In genomic region chr11:102752896-102753590, GRCm38 (mm10) we compare ENCODE assay signal across 11 mouse cellular contexts. TPM values are rescaled to one million over a fixed set of nuclear protein-coding genes. Genes with fewer than 3 reads are reported as not detected.
DNase-seq lines count a peak whose midpoint lies in the region; ATAC-seq and TF ChIP-seq lines count a peak whose summit lies in the region.
"Had no signal": no experiment of that assay in that cellular context is flagged by ENCODE, and none has a peak within 500 bp of the region (broad histone marks: within the 10 kb centered on the region; RNA-seq: fewer than 3 reads in every experiment).

No protein-coding gene starts in this region.

- DNase-seq in adrenal gland, adult 2 months = peak; percentile 34
- no peak for DNase-seq in adrenal gland, adult 18-20 months (ENCODE audit: low spot score in 2 of 2)
- DNase-seq in liver, postnatal 0 days = no peak
- DNase-seq in liver = no peak
- DNase-seq in forebrain, postnatal 0 days = no peak
- no peak for DNase-seq in kidney, adult 18-20 months

- H3K4me2 ChIP-seq in liver, postnatal 0 days (ENCODE audit: low read depth, low read length) = 0 out of 2 replicates have a peak overlapping the region, but pooled peaks have one; percentile 35
- H3K4me2 ChIP-seq in forebrain, postnatal 0 days (ENCODE audit: low read depth) = no peak overlapping the region
- H3K4me2 ChIP-seq in neural tube, embryonic 14.5 days (ENCODE audit: low read depth, low read length) = no peak overlapping the region

- H3K4me1 ChIP-seq in liver, postnatal 0 days (ENCODE audit: insufficient read depth) = peaks cover 8% of the 10 kb centered on the region
- 0 out of 2 replicates have a peak, but pooled peaks cover 5% of the 10 kb centered on the region for H3K4me1 ChIP-seq in forebrain, postnatal 0 days (ENCODE audit: insufficient read depth)
- H3K4me1 ChIP-seq in neural tube, embryonic 14.5 days (ENCODE audit: control insufficient read depth, insufficient read depth, low read length) = peaks cover 12% of the 10 kb centered on the region; the same call in 1 of the 2 replicates

- no peak overlapping the region for H3K9ac ChIP-seq in liver, postnatal 0 days (replicated peaks)
- H3K9ac ChIP-seq in forebrain, postnatal 0 days = peak overlapping the region; percentile 14; the same call in 1 of the 2 replicates
- no peak overlapping the region for H3K9ac ChIP-seq in neural tube, embryonic 14.5 days (replicated peaks; ENCODE audit: low read depth, low read length)
- H3K9ac ChIP-seq: limb, embryonic 15.5 days had no signal

- 56% methylated on average over 11 of the region's 13 CpGs for WGBS in liver, postnatal 0 days (ENCODE audit: insufficient replicate concordance)
- WGBS in forebrain, postnatal 0 days = 68% methylated on average over 13 of the region's 13 CpGs
- WGBS in neural tube, embryonic 14.5 days = 63% methylated on average over 13 of the region's 13 CpGs

- H3K27ac ChIP-seq in liver, postnatal 0 days (ENCODE audit: low read depth) = 0 out of 2 replicates have a peak overlapping the region, but pooled peaks have one; percentile 0
- no peak overlapping the region for H3K27ac ChIP-seq in forebrain, postnatal 0 days (ENCODE audit: low read depth, low read length)
- H3K27ac ChIP-seq in neural tube, embryonic 14.5 days (ENCODE audit: low read depth, low read length) = peak overlapping the region; percentile 29

- no peak overlapping the region for H3K4me3 ChIP-seq in liver, postnatal 0 days (ENCODE audit: low read depth, low read length)
- no peak overlapping the region for H3K4me3 ChIP-seq in forebrain, postnatal 0 days (ENCODE audit: low read depth, low read length)
- no peak overlapping the region for H3K4me3 ChIP-seq in neural tube, embryonic 14.5 days (ENCODE audit: low read depth, low read length)
- H3K4me3 ChIP-seq: limb, embryonic 15.5 days had no signal

- H3K27me3 ChIP-seq in liver, postnatal 0 days (ENCODE audit: insufficient read depth, low read length) = no peaks in the 10 kb centered on the region
- H3K27me3 ChIP-seq in forebrain, postnatal 0 days (ENCODE audit: insufficient read depth, low read length) = no peaks in the 10 kb centered on the region
- no peaks in the 10 kb centered on the region for H3K27me3 ChIP-seq in neural tube, embryonic 14.5 days (ENCODE audit: control insufficient read depth, insufficient read depth, low read length)
- H3K27me3 ChIP-seq: limb, embryonic 15.5 days had no signal

- no peak for TF ChIP-seq EP300 in liver, postnatal 0 days (IDR thresholded peaks at IDR 0.05; ENCODE audit: low read depth)

- no peaks in the 10 kb centered on the region for H3K9me3 ChIP-seq in liver, postnatal 0 days (ENCODE audit: low read length)
- no peaks in the 10 kb centered on the region for H3K9me3 ChIP-seq in forebrain, postnatal 0 days (ENCODE audit: low read length)
- H3K9me3 ChIP-seq in neural tube, embryonic 14.5 days (ENCODE audit: control insufficient read depth, low read length) = no peaks in the 10 kb centered on the region
- H3K9me3 ChIP-seq: limb, embryonic 15.5 days had no signal

- no peaks in the 10 kb centered on the region for H3K36me3 ChIP-seq in liver, postnatal 0 days (replicated peaks; ENCODE audit: insufficient read depth, low read length)
- no peaks in the 10 kb centered on the region for H3K36me3 ChIP-seq in forebrain, postnatal 0 days (ENCODE audit: insufficient read depth)
- no peaks in the 10 kb centered on the region for H3K36me3 ChIP-seq in neural tube, embryonic 14.5 days (ENCODE audit: control insufficient read depth, insufficient read depth, low read length)
- H3K36me3 ChIP-seq: limb, embryonic 15.5 days had no signal

- TF ChIP-seq CTCF in liver, postnatal 0 days (IDR thresholded peaks at IDR 0.05; ENCODE audit: low read depth) = no peak
- no peak for TF ChIP-seq CTCF in forebrain, postnatal 0 days (IDR thresholded peaks at IDR 0.05; ENCODE audit: low read depth)

- ATAC-seq in liver, postnatal 0 days = peak; percentile 9; the same call in 1 of the 2 replicates
- ATAC-seq in forebrain, postnatal 0 days = no peak
- no peak for ATAC-seq in neural tube, embryonic 14.5 days (ENCODE audit: low read depth)
- ATAC-seq in megakaryocyte-erythroid progenitor cell, adult 5-6 weeks (replicated peaks; ENCODE audit: low FRiP score, low TSS enrichment, poor library complexity, severe bottlenecking) = no peak
- ATAC-seq: inflammation-experienced regulatory T-cells, adult 6 months had no signal

RNA-seq across cellular contexts. Expression of gene Adam11, which starts 8.2 kb away (rescaled TPM):
- total RNA-seq in adrenal gland, adult 2 months (2021) = 1 to 10 TPM; 2.9 to 3.4 TPM
- 9.2 and 11.0 TPM in 2 replicates for polyA plus RNA-seq in adrenal gland, adult 2 months (2012; rRNA removed)
- 1 to 10 TPM; 1.9 to 5.5 TPM for total RNA-seq in adrenal gland, adult 18-20 months (2021)
- polyA plus RNA-seq in liver, postnatal 0 days (2015; fragmentation: Nextera tagmentation; extraction: Ambion mirVana) = 0.20 and 0.22 TPM in 2 replicates
- total RNA-seq in forebrain, postnatal 0 days (2014; rRNA removed) = 37.9 and 49.9 TPM in 2 replicates
- 14.1 and 17.6 TPM in 2 replicates for polyA plus RNA-seq in forebrain, postnatal 0 days (2015; fragmentation: Nextera tagmentation; extraction: Ambion mirVana)
- polyA plus RNA-seq in neural tube, embryonic 14.5 days (2014; fragmentation: Nextera tagmentation; extraction: Ambion mirVana) = 22.2 and 31.8 TPM in 2 replicates
- total RNA-seq in megakaryocyte-erythroid progenitor cell, adult 5-6 weeks (2014; fragmentation: Nextera tagmentation) = 0.28 and 3.0 TPM in 2 replicates
- total RNA-seq in megakaryocyte-erythroid progenitor cell, adult 5-6 weeks (2017) = 0.14 and 0.15 TPM in 2 replicates
- total RNA-seq: neutrophil, adult 5-6 weeks had no signal

RNA-seq across cellular contexts. Expression of gene Ccdc43, which starts 55.5 kb away (rescaled TPM):
- total RNA-seq in adrenal gland, adult 2 months (2021) = 10 to 100 TPM; 22.9 to 32.8 TPM
- 3.3 and 3.5 TPM in 2 replicates for polyA plus RNA-seq in adrenal gland, adult 2 months (2012; rRNA removed)
- total RNA-seq in adrenal gland, adult 18-20 months (2021) = 10 to 100 TPM; 21.7 to 30.4 TPM
- 9.5 and 9.6 TPM in 2 replicates for polyA plus RNA-seq in liver, postnatal 0 days (2015; fragmentation: Nextera tagmentation; extraction: Ambion mirVana)
- total RNA-seq in forebrain, postnatal 0 days (2014; rRNA removed) = 33.6 and 36.9 TPM in 2 replicates
- polyA plus RNA-seq in forebrain, postnatal 0 days (2015; fragmentation: Nextera tagmentation; extraction: Ambion mirVana) = 32.1 and 36.6 TPM in 2 replicates
- 35.5 and 37.4 TPM in 2 replicates for polyA plus RNA-seq in neural tube, embryonic 14.5 days (2014; fragmentation: Nextera tagmentation; extraction: Ambion mirVana)
- 20.5 and 21.0 TPM in 2 replicates for total RNA-seq in megakaryocyte-erythroid progenitor cell, adult 5-6 weeks (2014; fragmentation: Nextera tagmentation)
- 38.7 and 42.4 TPM in 2 replicates for total RNA-seq in megakaryocyte-erythroid progenitor cell, adult 5-6 weeks (2017)
